Mouse (Mus musculus) G1E (cell line): ENCODE data around the gene Inafm2.
A peak's percentile ranks its signal among the peaks of the same experiment; 100 is the strongest.

Experiments used
- CTCF ChIP-seq: IDR thresholded peaks from 2 replicates; pipeline ENCODE4 v1.5.1; 2012; ENCODE audit warnings: low read depth, low read length, inconsistent platforms, mixed read lengths
- GATA1 ChIP-seq: IDR thresholded peaks from 2 replicates; pipeline ENCODE4 v1.6.1; 2012; ENCODE audit warnings: borderline replicate concordance, low read length, inconsistent platforms, mixed read lengths
- POLR2AphosphoS5 ChIP-seq: IDR thresholded peaks from 2 replicates; pipeline ENCODE4 v1.6.1; 2012; ENCODE audit warnings: low read depth, low read length, inconsistent platforms; ENCODE audit not compliant: insufficient replicate concordance

DNA sequence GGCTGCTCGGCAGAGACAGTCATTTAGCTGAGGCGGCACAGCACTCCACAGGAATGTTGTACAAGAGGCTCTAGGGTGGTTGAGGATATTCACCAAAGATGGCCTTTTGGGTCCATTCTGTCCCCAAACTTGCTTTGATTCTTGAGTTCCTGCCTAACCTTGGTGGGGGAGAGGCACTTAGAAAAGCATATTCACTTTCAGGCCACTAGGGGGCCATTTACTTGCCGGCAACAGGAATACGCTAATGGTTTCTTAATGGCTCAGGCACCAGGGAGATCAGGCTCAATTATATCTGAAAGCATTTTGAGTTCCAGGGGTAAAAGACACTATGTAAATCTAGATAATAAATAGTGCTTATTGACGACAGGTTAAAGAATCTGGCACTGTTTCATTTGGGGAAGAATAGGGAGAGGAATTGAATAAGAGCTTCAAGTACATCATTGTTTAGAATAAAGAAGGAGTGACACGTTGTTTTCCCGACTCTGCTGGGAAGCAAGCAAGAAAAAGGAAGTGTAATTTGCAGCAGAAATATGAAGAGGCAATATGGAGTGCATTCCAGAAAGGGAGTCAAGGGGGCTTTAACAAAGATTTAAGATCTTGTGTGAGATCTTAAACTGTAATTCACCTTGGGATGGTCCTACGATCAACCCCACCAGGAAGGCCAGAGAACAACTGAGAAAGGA, 2.2 kb upstream of the Inafm2 start:
- TF ChIP-seq POLR2AphosphoS5 (no peak), CTCF (peak; percentile 36; the same call in 1 of the 2 replicates), GATA1 (no peak)
